Mouse (Mus musculus) thymus, adult 2 months (tissue): ENCODE data around the gene Macrod2.

Experiments
- CTCF ChIP-seq: fragments of 200-500 bp; IDR thresholded peaks from 2 replicates; pipeline ENCODE4 v1.5.1; 2012; ENCODE audit warnings: mild to moderate bottlenecking, control low read depth, low read length, moderate library complexity, borderline replicate concordance; ENCODE audit not compliant: control insufficient read depth, poor library complexity, insufficient read depth; ENCODE audit errors: extremely low read depth
- POLR2A ChIP-seq: fragments of 200-500 bp; IDR thresholded peaks from 2 replicates; pipeline ENCODE4 v1.6.1; 2012; ENCODE audit warnings: mild to moderate bottlenecking, low read length, control low read depth, moderate library complexity; ENCODE audit not compliant: control insufficient read depth, poor library complexity, insufficient read depth; ENCODE audit errors: extremely low read depth

DNA sequence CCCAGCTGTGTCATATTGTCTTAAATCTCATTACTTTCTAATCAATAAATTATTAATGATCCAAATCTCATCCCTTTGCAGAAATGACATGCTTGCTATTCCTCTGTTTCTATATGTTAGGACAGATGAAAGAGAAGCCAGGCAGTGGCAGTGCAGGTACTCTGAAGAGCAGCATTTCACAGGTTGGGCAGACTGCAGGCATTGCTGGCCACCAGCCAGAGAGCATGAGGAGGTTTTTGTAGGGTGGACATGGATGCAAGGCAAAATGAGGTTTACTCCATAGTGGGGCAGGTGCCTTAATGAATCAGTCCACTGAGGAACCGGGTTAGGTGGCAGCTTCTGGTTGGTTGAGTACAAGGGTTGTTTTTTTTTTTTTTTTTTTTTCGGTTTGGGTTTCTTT lies 1778.9 kb downstream of the Macrod2 start:
- TF ChIP-seq POLR2A: no peak
- TF ChIP-seq CTCF: no peak
